ENCODE assay signal across 8 mouse cellular contexts in the genomic region with DNA sequence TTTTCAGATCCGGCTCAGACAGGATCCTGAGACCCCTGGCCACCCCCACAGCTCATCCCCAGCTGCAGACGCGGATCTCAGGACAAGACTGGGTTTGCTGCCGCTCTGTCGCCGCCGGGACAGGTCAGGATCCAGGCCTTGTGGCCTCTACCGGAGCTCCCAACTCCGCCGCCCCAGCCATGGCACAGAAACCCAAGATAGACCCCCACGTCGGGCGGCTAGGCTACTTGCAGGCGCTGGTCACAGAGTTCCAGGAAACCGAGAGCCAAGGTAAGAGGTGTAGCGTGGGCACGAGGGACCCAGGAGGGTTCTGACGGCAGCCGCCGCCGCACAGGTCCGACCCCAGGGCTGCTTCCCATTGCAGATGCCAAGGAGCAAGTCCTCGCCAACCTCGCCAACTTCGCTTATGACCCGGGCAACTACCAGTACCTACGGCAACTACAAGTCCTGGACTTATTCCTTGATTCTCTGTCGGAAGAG. TPM values are rescaled to one million over a fixed set of nuclear protein-coding genes. Genes with fewer than 3 reads are reported as not detected.
A peak's percentile ranks its signal among the peaks of the same experiment; 100 is the strongest.
DNase-seq lines count a peak whose midpoint lies in the region; ATAC-seq and TF ChIP-seq lines count a peak whose summit lies in the region.

No protein-coding gene starts in this region.

- peaks cover 6% of the 10 kb centered on the region for H3K36me3 ChIP-seq in heart, embryonic 13.5 days
- no peaks in the 10 kb centered on the region for H3K36me3 ChIP-seq in ES-E14 (ENCODE audit: control insufficient read depth, insufficient read depth, low read length, poor library complexity, severe bottlenecking)
- peaks cover 23% of the 10 kb centered on the region for H3K36me3 ChIP-seq in megakaryocyte, embryonic 14.5 days (replicated peaks; ENCODE audit: low read length)

- in situ Hi-C loops in ES-E14 (cut with MboI; ENCODE audit: low sequenced_read_pairs in 2 of 2, unreplicated experiment in 2 of 2): no loop called here

- DNase-seq in heart, postnatal 10 days: no peak
- DNase-seq in ES-E14 (ENCODE audit: low read depth, low spot score): no peak
- DNase-seq in gastrocnemius, postnatal 10 days: no peak
- no peak for DNase-seq in layer of hippocampus, adult 9-10 months (ENCODE audit: low spot score)
- DNase-seq in spleen, postnatal 10 days (ENCODE audit: low spot score in 2 of 2): no peak

- peaks cover 44% of the 10 kb centered on the region for H3K4me1 ChIP-seq in heart, embryonic 13.5 days
- H3K4me1 ChIP-seq in ES-E14 (ENCODE audit: control insufficient read depth in 2 of 2, insufficient read depth in 2 of 2, low read length in 2 of 2, poor library complexity in 1 of 2): peaks cover 4 to 23% of the 10 kb centered on the region in 2 experiments; a peak in 3 of 4 replicates
- H3K4me1 ChIP-seq in megakaryocyte, embryonic 14.5 days: peaks cover 62% of the 10 kb centered on the region

- H3K4me2 ChIP-seq in heart, embryonic 13.5 days: peak overlapping the region; percentile 98

- intact Hi-C loops in heart, postnatal 10 days (cut with DNase I): loop anchor here (2.0 kb wide), 1 partner anchor 47 kb away; no protein-coding TSS in a partner anchor

- no peaks in the 10 kb centered on the region for H3K9me3 ChIP-seq in heart, embryonic 13.5 days
- no peaks in the 10 kb centered on the region for H3K9me3 ChIP-seq in ES-E14 (ENCODE audit: control insufficient read depth, insufficient read depth, low read depth, low read length)
- H3K9me3 ChIP-seq in megakaryocyte, embryonic 14.5 days: no peaks in the 10 kb centered on the region

- peak overlapping the region; percentile 83 for H3K27ac ChIP-seq in heart, embryonic 13.5 days (replicated peaks)
- H3K27ac ChIP-seq in ES-E14 (ENCODE audit: insufficient read depth, low read depth, low read length, poor library complexity, severe bottlenecking): no peak overlapping the region

- WGBS in heart, embryonic 13.5 days: 3% methylated on average over 28 of the region's 28 CpGs

- no peaks in the 10 kb centered on the region for H3K27me3 ChIP-seq in heart, embryonic 13.5 days (replicated peaks)
- peaks cover 6% of the 10 kb centered on the region for H3K27me3 ChIP-seq in megakaryocyte, embryonic 14.5 days (replicated peaks)

- peak overlapping the region; percentile 93 for H3K9ac ChIP-seq in heart, embryonic 13.5 days
- peak overlapping the region; percentile 81 for H3K9ac ChIP-seq in ES-E14 (ENCODE audit: insufficient read depth, low read depth, low read length, poor library complexity, severe bottlenecking)

- 0 out of 2 replicates have a peak, but pooled peaks have one; percentile 4 for ATAC-seq in heart, embryonic 13.5 days (ENCODE audit: extremely low read depth, insufficient number of reproducible peaks, low FRiP score, low TSS enrichment)
- ATAC-seq in granulocyte monocyte progenitor cell, adult 5-6 weeks (replicated peaks; ENCODE audit: poor library complexity, severe bottlenecking): 0 out of 2 replicates have a peak, but pooled peaks have one; percentile 3

- peak overlapping the region; percentile 85 for H3K4me3 ChIP-seq in heart, embryonic 13.5 days
- H3K4me3 ChIP-seq in ES-E14 (ENCODE audit: insufficient read depth in 1 of 2, low read depth in 1 of 2, low read length in 2 of 2, poor library complexity in 1 of 2, severe bottlenecking in 1 of 2): peak overlapping the region; percentile 83 to 90
- H3K4me3 ChIP-seq in megakaryocyte, embryonic 14.5 days (replicated peaks): peak overlapping the region; percentile 97

TF ChIP-seq in ES-E14, 5 proteins besides CTCF, POLR2A, EP300 and RAD21:
- TF ChIP-seq ZNF384 (IDR thresholded peaks at IDR 0.05; ENCODE audit: low read depth, low read length) (no peak), ZC3H11A (IDR thresholded peaks at IDR 0.05; ENCODE audit: borderline replicate concordance, low read depth, low read length) (no peak), HCFC1 (IDR thresholded peaks at IDR 0.05; ENCODE audit: borderline replicate concordance, insufficient read depth, low read length) (no peak), MAFK (IDR thresholded peaks at IDR 0.05; ENCODE audit: insufficient read depth, low read depth, low read length) (no peak), CHD2 (IDR thresholded peaks at IDR 0.05; ENCODE audit: low read depth, low read length) (no peak)
TF ChIP-seq in ES-E14: peak in this region for 0.

RNA-seq across cellular contexts. Expression of a gene that starts 0.3 kb away (rescaled TPM):
- polyA plus RNA-seq in heart, embryonic 13.5 days (2015; fragmentation: Nextera tagmentation; extraction: Ambion mirVana): 6.6 and 6.9 TPM in 2 replicates
- total RNA-seq in heart, postnatal 10 days (2021): 1 to 10 TPM; 2.3 to 2.6 TPM
- total RNA-seq in ES-E14 (2012; rRNA removed): 4.8 and 5.0 TPM in 2 replicates
- total RNA-seq in granulocyte monocyte progenitor cell, adult 5-6 weeks (2014; fragmentation: Nextera tagmentation): 5.1 and 5.2 TPM in 2 replicates
- 2.6 and 4.1 TPM in 2 replicates for total RNA-seq in granulocyte monocyte progenitor cell, adult 5-6 weeks (2017)
- 20.7 and 36.2 TPM in 2 replicates for polyA plus RNA-seq in megakaryocyte, embryonic 14.5 days (2012; ENCODE audit: insufficient read depth, low replicate concordance)
- 1 to 10 TPM; 1.2 to 2.4 TPM for total RNA-seq in gastrocnemius, postnatal 10 days (2021)

RNA-seq across cellular contexts. Expression of a gene that starts 13.5 kb away (rescaled TPM):
- 0.10 and 0.21 TPM in 2 replicates for polyA plus RNA-seq in heart, embryonic 13.5 days (2015; fragmentation: Nextera tagmentation; extraction: Ambion mirVana)
- total RNA-seq in heart, postnatal 10 days (2021): under 1 TPM; 0.15 to 0.57 TPM
- total RNA-seq in ES-E14 (2012; rRNA removed): 1.1 and 1.6 TPM in 2 replicates
- total RNA-seq in granulocyte monocyte progenitor cell, adult 5-6 weeks (2014; fragmentation: Nextera tagmentation): not detected in 2 replicates
- not detected in 2 replicates for total RNA-seq in granulocyte monocyte progenitor cell, adult 5-6 weeks (2017)
- not detected in 2 replicates for polyA plus RNA-seq in megakaryocyte, embryonic 14.5 days (2012; ENCODE audit: insufficient read depth, low replicate concordance)
- not detected for total RNA-seq in gastrocnemius, postnatal 10 days (2021)

RNA-seq across cellular contexts. Expression of a gene that starts 15.9 kb away (rescaled TPM):
- 57.0 and 59.4 TPM in 2 replicates for polyA plus RNA-seq in heart, embryonic 13.5 days (2015; fragmentation: Nextera tagmentation; extraction: Ambion mirVana)
- total RNA-seq in heart, postnatal 10 days (2021): 10 to 100 TPM; 24.6 to 26.7 TPM
- total RNA-seq in ES-E14 (2012; rRNA removed): 37.2 and 50.5 TPM in 2 replicates
- total RNA-seq in granulocyte monocyte progenitor cell, adult 5-6 weeks (2014; fragmentation: Nextera tagmentation): 75.8 and 96.5 TPM in 2 replicates
- 113 and 118 TPM in 2 replicates for total RNA-seq in granulocyte monocyte progenitor cell, adult 5-6 weeks (2017)
- polyA plus RNA-seq in megakaryocyte, embryonic 14.5 days (2012; ENCODE audit: insufficient read depth, low replicate concordance): 84.5 and 173 TPM in 2 replicates
- total RNA-seq in gastrocnemius, postnatal 10 days (2021): 10 to 100 TPM; 17.3 to 19.0 TPM

RNA-seq across cellular contexts. Expression of a gene that starts 35.5 kb away (rescaled TPM):
- polyA plus RNA-seq in heart, embryonic 13.5 days (2015; fragmentation: Nextera tagmentation; extraction: Ambion mirVana): 0.07 and 0.19 TPM in 2 replicates
- not detected for total RNA-seq in heart, postnatal 10 days (2021)
- 0.31 and 0.58 TPM in 2 replicates for total RNA-seq in ES-E14 (2012; rRNA removed)
- total RNA-seq in granulocyte monocyte progenitor cell, adult 5-6 weeks (2014; fragmentation: Nextera tagmentation): not detected in 2 replicates
- total RNA-seq in granulocyte monocyte progenitor cell, adult 5-6 weeks (2017): not detected in 2 replicates
- polyA plus RNA-seq in megakaryocyte, embryonic 14.5 days (2012; ENCODE audit: insufficient read depth, low replicate concordance): not detected in 2 replicates
- total RNA-seq in gastrocnemius, postnatal 10 days (2021): not detected

RNA-seq across cellular contexts. Expression of a gene that starts 38.4 kb away (rescaled TPM):
- polyA plus RNA-seq in heart, embryonic 13.5 days (2015; fragmentation: Nextera tagmentation; extraction: Ambion mirVana): 432 and 502 TPM in 2 replicates
- 100 to 1,000 TPM; 338 to 393 TPM for total RNA-seq in heart, postnatal 10 days (2021)
- total RNA-seq in ES-E14 (2012; rRNA removed): 164 and 205 TPM in 2 replicates
- 100 and 137 TPM in 2 replicates for total RNA-seq in granulocyte monocyte progenitor cell, adult 5-6 weeks (2014; fragmentation: Nextera tagmentation)
- 136 and 149 TPM in 2 replicates for total RNA-seq in granulocyte monocyte progenitor cell, adult 5-6 weeks (2017)
- polyA plus RNA-seq in megakaryocyte, embryonic 14.5 days (2012; ENCODE audit: insufficient read depth, low replicate concordance): 334 and 807 TPM in 2 replicates
- 100 to 1,000 TPM; 132 to 134 TPM for total RNA-seq in gastrocnemius, postnatal 10 days (2021)
